Mouse (Mus musculus) adrenal gland, adult (tissue): ENCODE results near the gene Fam71d.

Experiments used
- DNase-seq, 2 experiments: peaks; one replicate each; pipeline ENCODE4 v3.0.0; 2022 to 2023; ENCODE audit warnings: low spot score in 1 of 2; ENCODE audit not compliant: inconsistent age in 2 of 2

The Fam71d gene

DNA sequence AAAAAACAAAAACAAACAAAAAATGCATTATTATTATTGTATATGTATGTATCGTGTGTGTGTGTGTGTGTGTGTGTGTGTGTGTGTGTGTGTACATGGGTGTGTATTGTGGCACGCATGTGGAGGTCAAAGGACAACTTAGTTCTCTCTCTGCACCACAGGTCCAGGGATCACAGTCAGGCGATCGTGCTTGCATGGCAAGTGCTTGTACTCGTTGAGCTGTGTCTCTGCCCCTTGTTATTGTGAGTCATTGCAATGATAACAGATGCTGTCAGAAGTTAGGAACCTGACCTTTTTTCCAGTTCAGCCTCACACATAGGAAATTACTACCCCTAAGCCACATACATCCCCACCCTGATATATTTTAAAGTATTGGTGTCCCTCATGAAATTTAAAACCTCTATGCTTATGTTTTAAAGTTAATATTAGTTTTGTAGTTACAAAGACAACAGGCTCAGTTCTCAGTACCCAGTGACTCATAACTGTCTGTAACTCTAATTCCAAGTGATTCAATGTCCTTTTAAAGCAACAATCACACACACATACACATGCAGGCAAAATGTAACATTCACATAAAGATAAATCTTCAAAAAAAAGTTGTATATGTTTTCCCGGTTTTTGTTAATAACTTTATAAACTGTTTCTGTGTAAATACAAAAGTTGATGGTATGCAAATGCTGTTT lies 77.8 kb downstream of the Fam71d start:
- DNase-seq, result peak; percentile 48 to 82

DNA sequence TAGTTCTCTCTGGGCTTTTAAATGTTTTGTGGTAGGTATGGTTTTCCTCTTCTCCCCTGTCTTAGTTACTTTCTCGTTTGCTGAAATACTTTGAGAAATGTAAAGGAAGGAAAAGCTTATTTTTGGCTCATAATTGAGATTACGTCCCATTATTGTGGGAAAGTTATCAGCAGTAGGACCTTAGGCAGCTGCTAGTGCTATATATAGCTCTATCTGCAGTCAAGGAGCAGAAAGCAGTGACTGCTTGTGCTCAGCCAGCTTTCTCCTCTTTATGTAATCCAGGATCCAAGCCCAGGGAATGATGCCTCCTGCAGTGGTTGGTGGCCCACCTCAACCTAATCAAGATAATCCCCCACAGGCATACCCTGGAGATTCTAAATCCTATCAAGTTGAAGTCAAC lies 81.9 kb downstream of the Fam71d start:
- DNase-seq, result no peak

DNA sequence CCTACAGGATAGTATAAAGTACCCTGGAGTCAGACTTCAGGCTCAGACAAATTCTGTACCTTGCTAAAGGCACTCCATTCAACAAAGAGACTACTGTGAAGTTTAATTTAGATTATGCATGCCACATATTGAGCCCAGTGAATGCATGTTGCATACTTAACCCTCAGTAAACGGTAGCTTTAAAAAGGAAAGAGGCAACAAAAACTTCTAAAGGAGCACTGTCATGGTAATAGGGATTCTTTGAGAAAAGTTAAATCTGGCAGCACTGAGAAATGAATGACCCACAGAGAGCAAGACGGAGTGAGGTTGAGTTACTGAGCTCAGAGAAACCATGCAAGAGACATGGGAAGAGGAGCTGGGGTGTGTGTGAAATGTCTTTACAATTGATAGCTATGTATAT lies 86.6 kb downstream of the Fam71d start:
- DNase-seq, result no peak

DNA sequence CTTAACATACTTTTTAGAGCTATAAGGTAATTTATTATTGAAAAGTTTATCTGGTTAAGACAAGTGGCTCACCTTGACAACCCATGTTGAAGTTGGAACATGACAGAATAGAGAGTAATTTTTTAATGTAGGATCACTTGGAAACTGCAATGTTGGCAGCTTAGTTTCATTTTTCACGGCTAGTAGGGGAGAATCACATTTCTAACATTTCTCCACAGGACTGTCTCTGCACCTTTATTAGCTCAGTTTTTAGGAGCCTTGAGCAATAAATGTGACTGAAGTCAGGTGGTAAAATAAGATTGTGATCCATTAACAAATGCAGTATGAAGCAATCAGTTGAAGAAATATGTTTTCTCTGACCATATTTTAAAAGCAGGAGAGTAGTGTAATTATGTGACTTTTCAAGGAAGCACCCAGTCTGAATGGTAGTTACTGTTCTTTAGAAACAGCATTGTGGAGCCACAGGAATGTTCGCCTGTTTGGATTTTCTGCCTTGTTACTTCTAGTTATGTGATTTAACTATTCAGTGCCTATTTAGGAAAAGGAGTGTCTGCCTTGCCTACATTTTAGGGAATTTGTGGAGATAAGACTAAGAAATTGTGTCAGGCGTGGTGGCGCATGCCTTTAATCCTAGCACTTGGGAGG lies 87.2 kb downstream of the Fam71d start:
- DNase-seq, result no peak
